Mouse (Mus musculus) urinary bladder, postnatal 25 days (tissue): ENCODE data around the gene Dnase2b.

Source experiments
- DNase-seq: peaks from one replicate; pipeline ENCODE4 v3.0.0; 2022; ENCODE audit warnings: low spot score

Dnase2b gene

GRCm38 (mm10) chr3:146615496-146615895, at the start of gene Dnase2b:
Dnase2b (minus strand) TSS chr3:146615596.
- DNase-seq = no peak

GRCm38 (mm10) chr3:146661907-146662306, 46.5 kb upstream of the Dnase2b start:
- DNase-seq = no peak

DNA sequence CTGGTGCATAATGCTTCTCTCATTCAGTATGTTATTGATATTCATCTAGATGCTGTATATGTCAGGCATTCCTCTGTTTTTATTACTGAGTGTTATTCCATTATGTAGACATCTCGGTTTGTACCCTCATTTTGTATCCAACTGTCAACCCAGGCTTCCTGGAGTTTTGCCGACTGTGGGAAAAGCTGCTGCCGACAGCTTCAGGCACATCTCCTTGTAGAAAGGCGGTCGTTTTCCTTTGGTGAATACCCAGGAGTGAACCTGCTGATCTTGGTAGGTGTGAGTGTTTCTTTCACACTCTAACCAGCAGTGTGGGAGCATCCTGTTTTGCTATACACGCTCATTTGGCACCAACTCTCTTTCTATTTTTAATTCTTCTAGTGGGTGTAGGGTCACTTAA, 45.6 kb upstream of the Dnase2b start:
- no peak for DNase-seq

DNA sequence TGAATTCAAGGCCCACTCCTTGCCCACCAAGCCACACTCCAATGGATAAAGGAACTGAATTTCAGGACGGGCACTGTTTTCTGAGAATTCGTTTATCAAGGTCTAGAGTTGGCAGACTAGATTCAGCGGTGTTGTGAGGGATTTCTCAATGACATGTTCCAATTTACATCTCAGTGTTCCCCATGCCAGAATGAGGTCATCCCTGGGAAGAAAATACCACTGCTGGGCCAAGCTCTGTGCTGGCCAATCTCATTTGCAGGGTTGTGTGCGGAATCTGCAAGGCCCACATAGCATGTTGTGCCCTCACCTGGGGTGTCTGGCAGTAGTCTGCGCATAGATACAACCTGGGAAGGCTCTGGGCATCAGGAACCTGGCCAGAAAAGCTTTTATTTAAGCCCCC, 43.9 kb upstream of the Dnase2b start:
- DNase-seq = no peak

DNA sequence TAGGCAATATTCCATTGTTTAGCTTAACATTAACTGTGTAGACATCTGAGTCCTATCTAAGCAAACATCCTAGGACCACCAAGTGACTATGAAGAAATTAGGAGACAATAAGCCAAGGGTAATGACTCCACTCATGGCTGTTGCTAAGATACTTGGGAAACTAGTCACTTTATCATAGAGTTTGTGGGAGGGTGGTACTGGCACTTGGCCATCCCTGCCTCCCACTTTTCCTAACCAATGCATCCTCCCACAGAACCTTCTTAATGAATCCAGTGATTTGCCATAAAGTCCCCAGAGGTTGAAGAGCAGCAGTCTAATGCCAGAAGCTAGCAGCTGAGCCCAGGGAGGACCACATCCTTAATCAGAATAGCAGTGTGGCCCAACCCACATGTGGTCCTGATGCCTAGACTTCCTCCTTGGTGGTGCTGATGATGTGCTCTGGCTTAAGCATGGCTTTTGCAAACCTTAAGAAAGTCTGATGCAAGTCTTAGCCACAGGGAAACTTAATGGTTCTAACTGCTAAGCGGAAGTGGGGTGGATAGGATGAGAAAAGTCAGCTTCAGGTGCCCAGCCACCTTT, 42.8 kb upstream of the Dnase2b start:
- no peak for DNase-seq

GRCm38 (mm10) chr3:146657433-146657832, 42.0 kb upstream of the Dnase2b start:
- no peak for DNase-seq

GRCm38 (mm10) chr3:146655111-146655577, 39.7 kb upstream of the Dnase2b start:
- no peak for DNase-seq

DNA sequence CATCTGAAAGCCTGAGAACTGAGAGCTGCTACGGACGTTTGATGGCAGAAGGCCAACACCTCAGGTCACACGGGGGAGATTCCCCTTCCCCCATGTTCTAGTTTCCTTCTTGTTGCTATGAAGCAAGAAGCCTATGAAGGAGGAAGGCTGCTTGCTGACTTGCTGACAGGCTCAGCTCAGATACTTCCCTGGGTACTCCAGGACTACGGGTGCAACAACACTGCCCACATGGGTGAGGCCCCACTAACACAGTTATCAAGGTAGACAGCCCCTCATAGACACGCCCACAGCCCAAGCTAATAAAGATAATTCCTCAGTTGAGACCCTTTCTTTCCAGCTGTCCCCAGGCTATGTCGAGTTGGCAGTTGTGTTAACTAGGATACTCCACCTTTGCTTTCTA, 38.3 kb upstream of the Dnase2b start:
- DNase-seq = no peak

DNA sequence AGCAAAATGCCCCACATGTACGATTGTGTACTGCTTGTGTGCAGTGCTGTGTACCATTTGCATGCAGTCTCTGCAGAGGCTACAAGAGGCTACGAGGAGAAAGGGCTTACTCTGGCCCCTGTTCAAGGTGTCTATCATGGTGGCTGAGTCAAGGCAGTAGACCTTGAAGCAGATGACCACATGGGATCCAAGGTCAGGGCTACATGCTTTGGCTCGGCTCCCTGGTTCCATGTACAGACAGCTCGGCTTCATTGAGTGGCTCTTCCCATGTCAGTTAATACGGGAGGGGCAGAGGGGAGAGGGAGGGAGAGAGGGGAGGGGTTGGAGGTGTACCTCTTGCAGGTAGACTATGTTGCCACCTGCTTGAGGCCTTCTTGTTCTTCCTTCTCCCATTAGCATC, 37.0 kb upstream of the Dnase2b start:
- DNase-seq = no peak

DNA sequence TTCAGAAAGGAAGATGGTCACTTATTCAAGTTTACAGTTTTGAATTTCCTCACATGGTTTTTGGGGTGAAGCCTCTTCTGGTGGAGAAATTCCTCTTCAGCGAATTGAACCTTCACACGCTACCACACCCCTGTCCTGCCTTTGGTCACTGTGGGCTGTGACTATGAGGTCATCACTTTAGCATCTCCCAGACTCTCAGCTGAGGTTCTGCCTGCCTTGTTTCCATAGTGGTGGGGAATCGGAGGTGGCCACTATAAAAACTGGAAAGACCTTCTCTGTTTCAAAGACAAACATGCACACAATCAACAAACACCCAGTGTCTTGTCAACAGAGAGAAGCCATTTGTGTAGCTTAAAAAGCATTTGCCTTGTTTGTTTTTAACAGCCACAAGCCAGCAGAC, 35.8 kb upstream of the Dnase2b start, which contains the start of gene 4930503B20Rik:
4930503B20Rik (minus strand) TSS at position 101 of the 400 bp plus-strand sequence.
- no peak for DNase-seq

GRCm38 (mm10) chr3:146650716-146651115, 35.3 kb upstream of the Dnase2b start:
- DNase-seq = no peak

DNA sequence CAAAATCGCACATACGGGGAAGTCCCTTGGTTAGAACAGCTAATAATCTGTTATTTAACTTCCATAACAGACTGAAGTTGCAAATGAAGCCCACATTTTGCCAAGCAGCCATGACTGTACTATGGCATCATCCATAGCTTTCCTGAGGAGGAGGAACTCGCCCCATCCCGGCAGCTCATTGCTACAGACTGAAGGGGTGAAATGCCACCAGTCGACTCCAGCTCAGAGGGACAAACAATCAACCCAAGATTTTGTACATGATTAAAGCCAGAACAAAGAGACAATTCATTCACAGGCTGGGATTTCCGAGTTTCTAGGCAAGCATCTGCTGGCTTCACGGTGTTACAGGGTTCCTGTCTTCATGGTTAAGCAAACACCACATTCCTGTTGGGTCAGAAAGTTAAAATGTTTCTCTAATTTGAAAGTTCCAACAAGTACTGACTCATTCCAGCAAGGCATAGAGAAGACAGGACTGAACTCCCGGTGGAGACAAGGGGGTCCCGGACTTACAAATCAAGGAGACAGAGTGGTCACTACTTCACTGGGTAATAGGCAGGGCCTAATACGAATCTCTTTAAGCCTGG, 34.0 kb upstream of the Dnase2b start:
- no peak for DNase-seq

GRCm38 (mm10) chr3:146641818-146642427, 26.5 kb upstream of the Dnase2b start:
- no peak for DNase-seq

DNA sequence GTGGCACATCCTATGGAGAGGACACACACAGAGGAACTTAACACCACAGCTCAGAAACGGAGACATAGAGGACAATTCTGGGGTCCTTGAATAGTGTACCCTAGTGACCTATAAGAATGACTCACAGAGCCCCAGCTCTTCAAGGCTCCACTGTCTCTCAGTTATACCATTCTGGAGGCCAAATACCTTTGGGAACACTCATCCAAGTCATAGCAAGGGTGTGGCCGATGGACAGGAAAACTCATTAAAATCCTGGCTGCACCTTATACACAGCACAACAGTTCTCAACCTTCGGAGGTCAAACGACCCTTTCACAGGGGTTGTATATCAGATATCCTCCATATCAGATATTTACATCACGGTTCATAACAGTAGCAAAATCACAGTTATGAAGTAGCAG, 17.1 kb upstream of the Dnase2b start:
- no peak for DNase-seq

- no peak for DNase-seq
Observed at GRCm38 (mm10) chr3:146628227-146628982, 13.0 kb upstream of the Dnase2b start.

DNA sequence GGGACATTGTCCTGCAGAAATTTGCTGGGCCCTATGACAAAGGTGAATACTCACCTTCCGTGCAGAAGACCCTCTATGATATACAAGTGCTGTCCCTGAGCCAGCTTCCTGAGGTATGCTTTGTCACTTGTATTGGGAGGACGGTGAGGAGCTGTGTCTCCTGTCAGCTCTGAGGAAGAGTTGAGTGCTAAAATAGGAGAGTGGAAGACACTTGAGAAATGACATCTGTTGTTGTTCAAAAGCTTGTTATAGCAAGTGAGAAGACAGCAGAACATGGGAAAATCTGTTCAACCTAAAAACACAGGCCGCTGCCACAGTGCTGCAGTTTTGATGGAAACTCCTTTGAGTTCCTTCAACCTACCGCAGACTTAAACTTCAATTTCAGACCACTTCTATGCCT, 10.4 kb upstream of the Dnase2b start:
- DNase-seq = no peak

DNA sequence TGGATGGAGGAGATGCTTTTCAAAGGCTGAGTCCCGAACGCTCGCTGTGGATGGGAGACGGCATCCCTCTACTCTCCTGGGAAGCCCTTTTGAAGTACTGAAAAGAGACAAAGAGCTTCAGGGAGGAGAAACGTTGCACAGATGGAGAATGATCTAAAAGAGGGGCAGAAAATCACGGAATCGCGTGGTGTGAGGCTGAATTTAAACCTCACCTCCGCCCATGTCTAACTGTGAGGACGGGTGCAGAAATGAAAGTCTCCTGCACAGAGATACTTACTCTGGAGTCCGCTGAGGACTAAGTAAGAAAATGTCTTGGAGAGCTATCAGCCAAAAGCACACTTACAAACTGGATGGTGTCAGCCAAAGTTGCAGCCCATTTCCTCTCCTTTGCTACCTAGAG, 6.6 kb upstream of the Dnase2b start:
- DNase-seq = no peak

DNA sequence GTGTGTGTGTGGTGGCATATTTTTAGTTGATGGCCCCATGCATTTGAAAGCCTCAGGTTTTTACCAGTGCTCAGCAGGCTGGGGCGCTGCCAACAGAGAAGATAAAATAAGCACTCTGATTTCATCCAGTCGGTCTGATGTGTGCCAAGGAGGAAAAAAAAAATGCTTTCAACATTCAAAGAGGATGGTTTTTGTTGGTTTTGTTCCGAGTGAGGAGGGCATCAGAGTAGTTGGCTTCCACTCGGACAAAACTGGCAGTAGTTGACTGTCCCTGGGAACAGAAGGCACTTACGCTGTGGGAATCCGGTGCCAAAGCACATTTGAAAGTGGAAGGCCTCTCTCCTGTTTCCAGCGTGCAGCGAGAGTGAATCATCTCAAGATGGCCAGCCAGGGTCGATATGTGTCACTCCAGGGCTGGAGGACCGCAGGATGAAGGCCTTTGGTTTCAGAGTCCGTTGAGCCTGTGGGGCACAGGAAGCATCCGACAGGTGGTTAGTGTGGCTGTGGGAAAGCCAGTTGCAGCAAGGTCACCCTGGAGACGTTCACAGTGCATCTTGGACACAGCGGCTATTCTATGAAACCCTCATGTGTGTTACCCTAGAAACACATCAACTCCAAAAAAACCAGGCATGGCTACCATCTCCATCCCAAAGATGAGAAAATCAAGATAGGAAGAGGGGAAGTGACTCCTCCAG, 5.3 kb upstream of the Dnase2b start:
- no peak for DNase-seq

- DNase-seq = no peak
Observed at GRCm38 (mm10) chr3:146620101-146620500, 4.7 kb upstream of the Dnase2b start.

GRCm38 (mm10) chr3:146618357-146618756, 3.0 kb upstream of the Dnase2b start:
- no peak for DNase-seq

- DNase-seq = no peak
Observed at GRCm38 (mm10) chr3:146617946-146618345, 2.5 kb upstream of the Dnase2b start.
